Mouse (Mus musculus) testis, adult 2 months (tissue): ENCODE results near the gene Cel.
"Not testable (repeated sequence)": the region's sequence is repeated elsewhere in the genome, so short reads cannot be mapped to it uniquely, and the experiment has no call there.

Experiments used
- CTCF ChIP-seq: fragments of 200-500 bp; IDR thresholded peaks from 2 replicates; pipeline ENCODE4 v1.5.1; 2012; ENCODE audit warnings: low read depth, mild to moderate bottlenecking, inconsistent platforms, low read length, moderate library complexity; ENCODE audit not compliant: control insufficient read depth, insufficient read depth, insufficient replicate concordance
- POLR2A ChIP-seq: fragments of 200-500 bp; IDR thresholded peaks from 2 replicates; pipeline ENCODE4 v1.6.1; 2012; ENCODE audit warnings: low read depth, mild to moderate bottlenecking, inconsistent platforms, low read length, moderate library complexity; ENCODE audit not compliant: control insufficient read depth

DNA sequence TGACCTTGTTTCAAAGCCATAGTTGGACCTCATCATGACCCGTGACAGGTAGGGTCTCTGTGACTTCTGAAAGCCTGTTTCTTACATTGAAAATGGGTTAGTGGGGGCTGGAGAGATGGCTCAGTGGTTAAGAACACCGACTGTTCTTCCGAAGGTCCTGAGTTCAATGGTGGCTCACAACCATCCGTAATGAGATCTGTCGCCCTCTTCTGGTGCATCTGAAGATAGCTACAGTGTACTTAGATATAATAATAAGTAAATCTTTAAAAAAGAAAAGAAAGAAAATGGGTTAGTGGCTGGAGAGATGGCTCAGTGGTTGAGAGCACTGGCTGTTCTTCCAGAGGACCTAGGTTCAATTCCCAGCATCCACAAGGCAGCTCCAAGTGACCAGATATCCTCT, 51.6 kb downstream of the Cel start:
- not testable (repeated sequence) for TF ChIP-seq POLR2A, CTCF
